Mouse (Mus musculus) spleen, embryonic (tissue): Measurements from ENCODE around the gene Dcst1.

Source experiments
- CTCF ChIA-PET: fragments of 350-600 bp; sonication (Branson Sonifier 250); formaldehyde crosslinking; loops from one replicate; lab custom pipeline; 2022; lab: Charles Lee

Dcst1 gene

DNA sequence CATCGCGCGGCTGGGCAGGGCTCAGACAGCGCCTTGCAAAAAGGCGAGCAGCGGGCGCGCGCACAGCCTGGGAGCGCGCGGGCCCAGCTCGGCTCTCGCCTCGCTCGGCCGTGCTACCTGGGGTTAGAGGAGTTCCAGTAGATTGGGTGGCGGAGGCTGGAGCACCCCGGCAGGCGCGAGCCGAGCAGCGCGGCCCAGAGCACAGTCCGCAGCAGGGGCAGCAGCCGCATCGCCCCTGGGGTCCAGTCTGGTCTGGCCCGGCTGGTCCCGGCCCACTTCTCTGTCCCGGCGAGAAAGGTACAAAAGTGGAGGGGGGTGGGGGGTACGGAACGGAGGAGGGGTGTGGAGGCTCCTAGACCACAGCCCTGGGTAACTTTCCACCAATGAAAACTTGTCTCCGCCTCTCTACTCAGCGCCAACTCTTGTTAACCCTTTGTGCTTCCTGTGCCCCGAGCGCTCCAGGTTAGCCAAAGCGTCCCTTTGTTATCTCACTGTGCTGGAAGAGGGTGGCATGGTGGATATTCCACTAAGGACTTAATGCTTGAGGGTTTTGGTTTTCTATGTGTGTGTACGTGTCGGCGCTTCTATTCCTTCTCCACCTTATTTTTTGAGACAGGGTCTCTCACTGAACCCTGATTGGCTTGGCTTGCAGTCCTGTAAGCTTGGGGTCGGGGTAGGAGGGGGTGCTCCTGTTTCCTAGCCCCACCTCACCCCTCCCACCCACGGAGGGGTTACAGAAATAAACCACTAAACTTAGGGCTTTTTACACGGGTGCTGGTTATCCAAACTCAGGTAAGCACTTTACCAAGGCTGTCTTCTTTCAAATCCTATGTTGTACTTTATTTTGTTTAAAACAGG is 27.1 kb downstream of the Dcst1 start, which contains the start of gene Efna4:
Gene Efna4 (minus strand): TSS at position 308 of the 858 bp plus-strand sequence.
- CTCF ChIA-PET: interaction anchor here (0.5 to 0.6 kb wide), 2 partner anchors 79 to 140 kb away, joined by 3 to 4 read pairs; no protein-coding TSS in a partner anchor

DNA sequence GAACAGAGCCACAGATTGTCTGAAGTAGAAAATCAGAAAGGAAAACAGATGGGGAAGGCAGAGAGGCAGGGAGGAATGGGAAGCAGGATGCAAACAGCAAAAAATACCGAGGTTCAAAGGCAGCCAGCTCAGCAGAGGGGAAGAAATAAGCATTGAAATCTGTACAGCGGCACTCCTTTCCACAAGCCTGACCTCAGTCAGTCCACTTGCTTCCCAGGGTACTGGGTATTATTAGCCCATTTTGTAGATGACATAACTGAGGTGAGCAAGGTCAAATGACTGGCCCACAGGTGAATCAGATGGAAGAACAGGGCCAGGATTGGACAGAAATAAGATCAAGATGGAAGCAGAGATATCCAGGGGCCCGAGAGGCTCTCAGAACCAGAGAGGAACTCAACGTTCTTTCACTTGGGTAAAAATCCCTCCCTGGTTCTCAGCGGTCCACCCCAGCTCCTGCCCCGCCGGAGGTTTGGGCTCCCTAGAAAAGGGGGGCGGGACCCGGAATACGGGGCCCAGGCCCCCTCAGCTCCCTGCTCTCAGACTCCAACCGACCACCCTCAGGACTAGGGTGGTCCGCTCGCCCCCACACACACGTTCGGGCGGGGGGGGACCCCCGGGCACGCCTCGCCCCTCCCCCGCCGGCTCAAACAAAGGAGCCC is 27.9 kb downstream of the Dcst1 start:
- CTCF ChIA-PET: interaction anchor here (0.6 kb wide), 1 partner anchor 140 kb away, joined by 3 read pairs; no protein-coding TSS in a partner anchor

DNA sequence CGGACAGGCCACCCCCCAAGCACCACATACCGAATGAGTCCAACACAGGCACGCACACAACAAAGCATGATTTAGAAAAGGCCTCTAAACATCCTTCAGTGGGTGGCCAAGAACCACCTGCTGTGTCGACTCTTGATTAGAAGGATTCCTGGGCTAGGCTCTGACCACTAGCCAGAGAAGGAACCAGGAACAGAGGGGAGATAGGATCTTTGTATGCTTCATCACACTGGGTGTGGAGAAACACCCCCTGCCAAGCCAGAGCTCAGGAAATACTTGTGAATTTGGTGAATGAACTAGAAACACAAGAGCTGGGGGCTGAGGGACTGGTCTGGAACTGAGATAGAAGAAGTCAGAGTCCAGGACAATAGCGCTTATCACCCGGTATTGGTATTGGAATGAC is 28.5 kb downstream of the Dcst1 start:
- CTCF ChIA-PET: no interaction called here

DNA sequence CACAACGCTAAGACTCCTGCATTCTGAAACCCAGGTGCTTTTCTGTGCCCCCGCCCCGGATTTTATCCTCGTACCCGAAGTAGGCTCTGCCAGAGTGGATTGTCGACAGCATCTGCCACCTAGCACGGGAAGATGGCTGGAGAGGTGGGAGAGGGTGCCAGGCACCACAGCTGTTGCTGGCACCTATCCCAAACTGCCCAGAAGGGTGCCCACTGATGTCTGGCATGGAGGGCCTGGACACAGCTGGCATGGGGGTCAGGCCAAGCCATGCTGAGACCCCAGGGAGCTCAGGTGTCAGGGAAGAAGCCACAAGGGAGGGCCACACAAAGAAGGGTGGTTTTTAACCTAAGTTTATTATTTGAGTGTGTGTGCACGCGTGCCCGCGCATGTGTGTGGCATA is 32.0 kb downstream of the Dcst1 start:
- CTCF ChIA-PET: no interaction called here

DNA sequence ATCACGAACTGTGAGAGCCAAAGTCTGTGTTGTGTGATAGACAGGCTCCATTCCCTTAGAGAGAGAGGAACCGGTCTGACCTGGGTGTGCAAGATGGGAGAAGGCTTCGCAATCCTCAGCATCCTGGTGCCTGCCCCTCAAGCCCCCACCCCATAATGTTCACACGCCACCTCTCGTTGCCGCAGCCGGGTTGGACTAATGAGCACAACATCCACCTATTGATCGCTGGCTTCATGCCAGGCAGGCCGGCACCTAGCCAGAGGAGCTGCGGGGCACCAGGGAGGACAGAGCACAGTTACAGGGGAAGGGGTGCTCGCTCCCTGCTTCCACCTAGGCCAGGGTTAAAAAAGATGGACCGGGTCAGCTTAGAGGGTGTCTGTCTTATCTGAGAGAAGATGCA is 32.6 kb downstream of the Dcst1 start:
- CTCF ChIA-PET: no interaction called here

DNA sequence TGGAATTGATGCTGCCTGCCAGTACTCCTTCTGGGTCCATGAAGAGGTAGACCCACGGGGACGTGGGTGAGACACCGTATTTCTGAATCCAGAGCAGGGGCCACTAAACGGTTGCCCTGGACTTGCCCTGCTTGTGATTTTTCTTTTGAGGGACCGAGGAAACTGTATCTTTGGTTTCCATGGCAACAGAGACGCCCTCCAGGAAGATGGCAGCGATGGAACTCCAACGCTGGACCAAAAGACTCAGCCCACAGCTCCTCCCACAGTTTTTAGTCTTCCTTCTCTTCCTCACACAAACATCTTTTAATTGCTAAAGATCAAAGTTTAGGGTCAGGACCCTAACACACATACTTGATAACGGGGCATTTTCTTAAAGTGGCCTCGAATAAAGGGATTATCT is 33.0 kb downstream of the Dcst1 start:
- CTCF ChIA-PET: no interaction called here

DNA sequence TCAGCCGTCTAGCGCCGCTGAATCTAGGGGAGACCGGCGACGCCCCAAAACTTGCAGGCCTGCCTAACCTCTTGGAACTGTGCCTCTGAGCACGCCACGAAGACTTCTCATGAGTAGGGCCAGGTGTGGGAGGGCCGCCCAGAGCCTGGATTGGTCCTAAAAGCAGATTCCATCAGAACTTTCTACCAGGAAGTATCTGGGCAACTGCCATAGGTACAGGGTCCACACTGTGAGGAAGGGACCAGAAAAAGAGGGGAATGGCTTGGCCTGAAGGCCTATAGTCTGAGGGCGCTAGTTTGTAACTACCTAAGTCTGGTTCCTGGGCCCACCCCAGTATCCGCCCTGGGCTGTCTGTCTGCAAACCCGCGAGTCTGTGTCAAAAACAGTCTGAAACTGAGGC is 33.5 kb downstream of the Dcst1 start:
- CTCF ChIA-PET: no interaction called here

DNA sequence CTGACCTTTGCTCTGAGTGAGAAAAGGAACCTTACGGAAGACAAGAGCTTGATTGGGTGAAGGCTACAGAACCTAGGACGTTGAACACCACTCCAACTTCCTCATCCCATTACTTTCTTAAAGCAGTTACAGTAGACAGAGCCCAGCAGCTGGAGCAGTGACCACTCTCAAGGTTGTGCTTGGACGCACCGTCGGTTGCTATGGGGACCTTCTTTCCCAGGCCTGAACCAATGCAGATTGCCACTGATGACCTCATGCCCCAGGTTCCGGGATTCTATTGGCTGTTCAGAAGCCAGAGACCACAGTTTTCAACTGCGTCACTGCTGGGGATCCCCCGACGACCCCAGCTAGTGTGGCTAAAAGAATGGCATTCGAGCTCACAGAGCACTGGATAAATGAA is 34.1 kb downstream of the Dcst1 start:
- CTCF ChIA-PET: interaction anchor here (0.6 kb wide), 2 partner anchors 9 to 19 kb away, joined by 3 to 4 read pairs; no protein-coding TSS in a partner anchor

DNA sequence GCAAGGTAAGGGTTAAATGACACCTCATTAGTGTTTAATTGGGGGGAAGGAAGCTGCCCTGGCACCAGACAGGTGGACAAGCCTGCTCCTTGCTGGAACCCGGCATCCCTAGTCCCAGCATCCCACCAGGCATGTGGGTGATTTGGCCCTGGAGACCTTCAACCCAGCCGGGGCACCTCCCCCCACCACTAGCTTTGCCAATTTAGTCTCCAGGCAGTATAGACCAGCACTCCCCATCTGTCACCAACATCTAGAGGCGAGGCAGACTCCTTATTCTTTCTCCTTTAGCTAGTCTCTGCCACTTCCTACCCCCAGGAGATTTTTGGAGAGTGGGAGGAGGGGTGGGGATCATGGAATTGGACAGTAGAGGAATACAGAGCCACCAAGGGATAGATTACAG is 34.7 kb downstream of the Dcst1 start:
- CTCF ChIA-PET: interaction anchor here (0.5 kb wide), 1 partner anchor 400 kb away, joined by 3 read pairs; no protein-coding TSS in a partner anchor

DNA sequence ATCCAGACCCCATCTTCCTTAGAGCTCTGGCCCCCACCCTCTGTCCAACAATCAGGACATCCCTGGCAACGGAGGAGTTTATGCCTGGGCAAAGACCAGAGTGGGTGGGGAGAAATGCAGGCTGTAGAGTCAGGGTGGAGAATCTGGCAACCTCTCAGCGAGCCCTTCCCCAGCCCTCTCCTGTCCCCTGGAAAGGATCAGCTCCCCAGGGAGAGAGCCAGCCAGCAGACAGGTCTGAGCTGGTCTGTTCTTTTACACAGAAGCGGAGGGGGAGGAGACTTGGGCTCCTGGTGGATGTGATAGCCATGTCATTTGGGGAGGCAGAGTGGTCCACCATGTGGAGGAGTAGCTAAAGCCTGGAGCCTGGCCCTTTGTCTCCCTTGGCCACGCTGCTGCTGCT is 36.4 kb downstream of the Dcst1 start:
- CTCF ChIA-PET: no interaction called here

DNA sequence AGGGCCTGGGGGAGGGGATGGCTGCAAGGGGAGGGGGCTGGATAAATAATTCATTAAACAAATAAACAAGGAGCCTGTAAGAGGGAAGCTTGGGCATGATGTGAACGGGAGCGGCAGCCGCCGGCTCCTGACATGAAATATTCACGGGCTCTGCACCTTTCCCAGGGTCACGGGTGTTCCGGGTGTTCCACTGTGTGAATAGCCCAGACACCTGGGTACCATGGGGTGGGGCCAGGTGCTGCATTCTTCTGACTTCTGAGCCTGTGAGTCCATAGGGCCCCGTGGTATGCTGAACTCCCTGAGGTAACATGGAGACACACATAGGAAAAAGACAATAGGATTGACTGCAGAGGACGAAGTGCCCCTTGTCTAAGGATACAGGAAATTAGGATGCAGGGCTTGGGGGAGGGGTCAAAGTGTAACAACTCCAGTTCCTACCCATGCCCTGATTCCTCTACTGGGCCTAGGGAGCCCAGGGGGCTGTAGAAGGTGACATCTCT is 37.6 kb downstream of the Dcst1 start:
- CTCF ChIA-PET: interaction anchor here (0.6 kb wide), 1 partner anchor 12 kb away, joined by 4 read pairs; no protein-coding TSS in a partner anchor

DNA sequence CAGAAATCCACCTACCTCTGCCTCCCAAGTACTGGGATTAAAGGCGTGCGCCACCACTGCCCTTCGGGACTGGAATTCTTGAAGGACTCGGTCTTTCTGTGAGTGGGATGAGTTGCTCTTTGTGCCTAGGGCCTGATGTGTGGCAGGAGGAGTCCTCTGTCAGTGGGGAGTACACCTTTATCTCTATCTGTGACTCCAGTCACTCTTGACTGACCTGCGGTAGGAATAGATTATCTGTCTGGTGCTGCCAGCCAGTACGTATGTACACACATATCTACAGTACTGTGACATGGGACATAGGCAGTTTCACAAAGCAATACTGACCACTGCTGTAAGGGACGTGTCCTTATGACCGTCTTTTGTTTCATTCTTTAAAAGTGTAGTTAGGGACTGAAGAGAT is 39.2 kb downstream of the Dcst1 start:
- CTCF ChIA-PET: no interaction called here

DNA sequence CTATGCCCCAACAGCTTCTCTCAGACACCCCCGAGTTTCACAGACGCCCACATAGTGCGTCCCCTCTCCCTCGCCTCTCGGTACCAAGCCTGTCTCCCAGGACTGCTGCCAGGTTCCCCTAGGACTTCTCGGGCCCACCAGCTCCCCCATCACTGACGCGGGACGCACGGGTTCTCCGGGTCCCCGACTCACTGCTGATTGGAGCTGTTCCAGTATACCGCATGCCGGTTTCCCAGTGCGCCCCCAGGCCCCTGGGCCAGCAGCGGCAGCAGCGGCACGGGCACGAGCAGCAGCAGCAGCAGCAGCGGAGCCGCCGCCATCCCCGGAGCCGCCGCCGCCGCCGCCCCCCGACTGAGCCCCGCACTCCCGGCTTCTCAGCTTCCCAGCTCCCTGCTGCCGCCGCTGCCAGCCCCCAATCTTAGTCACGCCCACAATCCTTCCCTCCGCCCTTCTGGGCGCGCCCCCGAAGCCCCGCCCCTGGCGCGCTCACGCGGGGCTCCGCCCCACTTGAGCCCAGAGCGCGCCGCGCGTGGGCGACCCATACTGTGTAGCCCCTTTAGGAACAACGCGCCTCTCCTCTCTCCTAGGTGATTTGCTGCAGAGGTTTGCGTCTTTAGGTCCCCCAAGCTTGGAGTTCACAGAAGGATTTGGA is 42.4 kb downstream of the Dcst1 start, which contains the start of gene Efna3:
Gene Efna3 (minus strand): TSS at position 452 of the 652 bp plus-strand sequence.
- CTCF ChIA-PET: interaction anchor here (0.7 kb wide), 1 partner anchor 200 kb away, joined by 4 read pairs; no protein-coding TSS in a partner anchor

DNA sequence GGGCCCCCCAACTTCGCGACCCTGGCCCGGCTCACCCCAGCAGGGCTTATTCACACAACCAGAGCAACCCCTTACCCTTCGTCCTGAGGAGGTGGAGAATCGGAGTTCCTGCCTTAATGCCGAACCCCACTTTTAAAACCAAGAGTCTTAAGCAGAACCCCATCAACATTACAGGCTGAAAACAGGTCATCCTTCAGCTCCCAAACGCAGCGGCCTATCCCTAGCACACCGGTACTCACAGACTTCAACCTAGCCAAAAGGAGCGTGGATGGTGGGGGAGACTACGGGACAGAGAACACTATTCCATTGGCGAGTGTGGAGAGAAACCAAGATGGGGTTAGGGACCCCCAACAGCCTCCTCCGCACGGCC is 42.9 kb downstream of the Dcst1 start:
- CTCF ChIA-PET: interaction anchor here (0.6 to 0.7 kb wide), 2 partner anchors 9 to 200 kb away, joined by 4 read pairs; no protein-coding TSS in a partner anchor

DNA sequence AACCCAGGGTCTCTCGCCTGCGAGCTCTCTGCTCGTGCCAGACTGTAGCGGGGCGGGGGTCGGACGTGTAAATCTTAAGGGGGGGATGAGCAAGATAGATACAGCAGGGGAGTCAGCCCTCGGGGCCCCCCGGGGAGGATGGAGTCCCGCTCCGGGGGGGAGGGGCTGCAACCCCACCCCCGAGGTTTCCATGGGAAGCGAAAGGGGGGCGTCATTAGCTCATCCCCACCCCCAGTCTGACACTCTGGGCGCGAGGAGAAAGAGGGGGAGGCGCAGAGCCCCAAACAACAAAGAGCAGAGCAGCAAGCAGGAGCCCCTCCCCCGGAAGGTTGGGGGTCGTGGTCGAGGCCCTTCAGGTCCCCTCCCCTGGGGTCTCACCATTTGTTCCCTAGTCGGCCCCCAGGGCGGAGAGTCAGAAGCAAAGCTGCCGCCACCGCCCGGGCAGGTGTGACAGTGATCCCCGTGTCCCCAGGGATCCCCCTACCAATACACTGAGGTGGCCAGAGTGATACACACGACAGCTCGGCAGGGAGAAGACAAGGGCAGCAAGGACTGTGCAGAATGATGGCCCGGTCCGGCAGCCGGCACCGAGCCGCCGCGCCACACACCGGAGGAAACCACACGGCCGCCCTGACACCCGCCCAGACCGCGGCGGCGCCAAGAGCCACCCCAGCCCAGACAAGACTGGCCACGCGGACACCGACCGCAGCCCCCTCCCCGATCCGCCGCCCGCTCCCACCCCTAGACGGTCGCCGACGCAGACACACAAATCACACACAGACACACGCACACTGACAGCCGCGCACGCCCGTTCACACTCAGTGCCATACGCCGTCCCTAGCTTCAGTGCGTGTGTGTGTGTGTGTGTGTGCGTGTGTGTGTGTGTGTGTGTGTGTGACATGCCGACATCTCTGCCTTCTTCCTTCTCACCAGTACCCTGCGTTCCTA is 43.6 kb downstream of the Dcst1 start:
- CTCF ChIA-PET: interaction anchor here (0.6 to 0.7 kb wide), 4 partner anchors 10 to 1404 kb away, joined by 3 to 5 read pairs (median 4); no protein-coding TSS in a partner anchor

DNA sequence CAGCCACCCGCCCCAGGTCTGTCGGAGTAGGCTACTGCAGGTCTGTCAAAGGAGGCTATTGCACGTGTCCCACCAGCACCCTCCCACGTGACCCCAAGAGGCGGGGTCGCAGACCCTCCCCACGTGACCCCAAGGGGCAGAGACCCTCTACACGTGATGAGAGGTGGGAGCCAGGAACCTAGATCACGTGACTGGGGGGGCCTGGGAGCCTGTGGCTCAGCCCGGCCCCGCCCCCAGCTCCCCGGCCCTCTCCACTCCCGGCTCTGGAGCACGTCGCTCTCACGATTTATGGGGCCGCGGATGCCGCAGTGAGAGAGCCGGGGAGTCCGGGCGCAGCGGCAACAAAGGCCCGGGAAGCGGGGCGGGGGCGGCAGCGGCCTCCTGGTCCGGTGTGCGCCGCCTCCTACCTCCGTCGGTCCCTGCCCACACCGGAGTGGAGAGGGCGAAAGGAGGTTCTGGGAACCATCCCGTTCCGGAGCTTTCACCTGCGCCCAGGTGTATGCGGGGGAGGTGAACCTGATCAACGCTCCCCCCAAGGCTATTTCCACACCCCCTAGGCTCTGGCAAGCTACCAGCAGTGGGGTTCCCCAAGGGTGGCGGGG is 44.4 kb downstream of the Dcst1 start:
- CTCF ChIA-PET: interaction anchor here (0.6 to 0.7 kb wide), 3 partner anchors 22 to 1403 kb away, joined by 3 to 5 read pairs (median 3); no protein-coding TSS in a partner anchor

DNA sequence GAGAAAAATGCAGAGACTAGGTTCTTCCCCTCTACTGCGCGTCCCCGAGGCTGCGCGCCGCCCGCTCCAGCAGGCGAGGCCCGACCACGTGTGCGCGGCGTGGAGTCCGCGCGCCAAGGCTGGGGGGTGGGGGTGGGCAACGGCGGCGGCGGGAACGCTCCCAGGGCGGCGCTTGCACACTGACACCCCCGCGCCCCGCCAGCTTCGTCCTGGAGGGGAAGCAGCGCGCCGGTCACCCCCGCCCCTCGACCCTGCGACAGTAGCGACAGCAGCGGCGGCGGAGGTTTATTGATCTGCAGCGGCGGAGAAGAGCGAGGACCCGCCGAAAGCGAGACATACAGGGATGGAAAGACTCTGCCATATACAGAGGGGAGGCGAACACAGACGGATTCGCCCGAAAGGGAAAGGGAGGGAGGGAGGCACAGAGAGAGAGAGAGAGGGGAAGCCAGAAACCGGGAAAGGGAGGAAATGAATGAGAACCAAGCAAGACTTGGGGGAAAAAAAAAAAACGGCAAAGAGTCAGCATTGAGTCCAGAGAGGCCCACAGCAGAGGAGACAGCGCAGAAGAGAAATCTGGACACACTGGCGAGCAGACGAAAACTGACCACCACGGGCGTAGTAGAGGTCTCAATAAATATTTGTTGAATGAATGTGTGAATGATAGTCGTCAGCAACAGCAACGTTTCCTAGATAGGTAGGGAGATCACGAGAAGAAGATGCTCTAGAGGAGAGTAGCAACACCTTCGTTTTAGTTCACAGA is 45.3 kb downstream of the Dcst1 start:
- CTCF ChIA-PET: no interaction called here

DNA sequence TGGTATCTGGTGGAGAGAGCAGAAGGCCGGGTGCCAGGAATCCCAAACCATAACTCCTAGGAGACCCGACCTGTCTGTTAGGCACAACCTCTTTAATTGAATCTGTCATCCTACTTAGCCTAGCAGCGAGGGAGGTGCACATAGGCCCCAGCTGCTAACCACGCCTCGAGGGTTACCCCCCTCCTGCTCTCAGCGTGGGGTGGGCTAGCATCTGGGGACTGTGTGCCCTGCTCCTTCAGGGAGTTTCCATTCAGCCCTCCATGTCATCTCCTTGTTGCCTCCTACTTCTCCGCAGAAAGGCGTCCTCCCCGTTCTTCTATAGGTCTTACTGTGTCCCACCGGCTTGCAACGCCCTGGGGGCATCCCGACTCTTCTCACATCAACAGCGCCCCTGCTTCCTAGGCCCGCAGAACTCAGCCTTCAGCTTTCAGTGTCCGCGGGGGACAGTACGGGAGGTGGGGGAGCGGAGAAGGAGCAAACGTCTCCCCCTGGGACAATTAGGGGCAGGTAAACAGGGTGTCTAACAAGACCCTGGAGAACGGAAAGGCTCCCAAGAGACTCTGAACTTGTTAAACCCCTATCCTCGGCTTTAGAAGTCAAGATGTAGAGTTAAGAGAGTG is 46.0 kb downstream of the Dcst1 start:
- CTCF ChIA-PET: interaction anchor here (0.6 kb wide), 3 partner anchors 49 to 823 kb away, joined by 3 to 7 read pairs (median 6); partner anchors contain the start of gene Slc50a1
